Mouse (Mus musculus): ENCODE measurements around the gene Tectb. TPM values are rescaled to one million over a fixed set of nuclear protein-coding genes. Genes with fewer than 3 reads are reported as not detected.

Gene Tectb
- polyA plus RNA-seq, 1 experiment from 2014 or later, result 0.05 TPM

- Histone ChIP-seq H3K4me2 (ENCODE audit: low read length) (no peak overlapping the region), H3K36me3 (ENCODE audit: insufficient read depth, low read length) (no peaks in the 10 kb centered on the region), H3K27ac (no peak overlapping the region), H3K9ac (ENCODE audit: low read depth, low read length) (no peak overlapping the region), H3K4me3 (replicated peaks; ENCODE audit: low read depth, low read length) (no peak overlapping the region), H3K27me3 (ENCODE audit: insufficient read depth, low read length) (no peaks in the 10 kb centered on the region), H3K4me1 (replicated peaks; ENCODE audit: insufficient read depth, low read length) (no peaks in the 10 kb centered on the region), H3K9me3 (replicated peaks; ENCODE audit: low read length) (no peaks in the 10 kb centered on the region)
- WGBS, result 27% methylated on average over 8 of the region's 8 CpGs
- TF ChIP-seq CTCF (IDR thresholded peaks at IDR 0.05; ENCODE audit: low read depth), result no peak
- DNase-seq (ENCODE audit: low spot score) (peak; percentile 21), ATAC-seq (replicated peaks; ENCODE audit: low FRiP score, low read depth) (peak; percentile 49; the same call in 1 of the 2 replicates)
These were observed 51.6 kb downstream of the Tectb start for GRCm38 (mm10) chr19:55232136-55232535.

GRCm38 (mm10) chr19:55236026-55236425 is 55.5 kb downstream of the Tectb start:
- peak; percentile 24 for DNase-seq (ENCODE audit: low spot score)
- 7% methylated on average over 2 of the region's 2 CpGs for WGBS
- ATAC-seq (replicated peaks; ENCODE audit: low FRiP score, low read depth), result 0 out of 2 replicates have a peak, but pooled peaks have one; percentile 7
- no peaks in the 10 kb centered on the region for H3K36me3 ChIP-seq (ENCODE audit: insufficient read depth, low read length)
- no peaks in the 10 kb centered on the region for H3K27me3 ChIP-seq (ENCODE audit: insufficient read depth, low read length)
- no peak overlapping the region for H3K4me3 ChIP-seq (replicated peaks; ENCODE audit: low read depth, low read length)
- no peak overlapping the region for H3K9ac ChIP-seq (ENCODE audit: low read depth, low read length)
- H3K4me1 ChIP-seq (replicated peaks; ENCODE audit: insufficient read depth, low read length), result no peaks in the 10 kb centered on the region
- H3K4me2 ChIP-seq (ENCODE audit: low read length), result no peak overlapping the region
- H3K9me3 ChIP-seq (replicated peaks; ENCODE audit: low read length), result no peaks in the 10 kb centered on the region
- TF ChIP-seq CTCF (IDR thresholded peaks at IDR 0.05; ENCODE audit: low read depth), result no peak
- no peak overlapping the region for H3K27ac ChIP-seq

- Histone ChIP-seq H3K27me3 (ENCODE audit: insufficient read depth, low read length) (no peaks in the 10 kb centered on the region), H3K9ac (ENCODE audit: low read depth, low read length) (no peak overlapping the region), H3K4me1 (replicated peaks; ENCODE audit: insufficient read depth, low read length) (no peaks in the 10 kb centered on the region), H3K9me3 (replicated peaks; ENCODE audit: low read length) (no peaks in the 10 kb centered on the region), H3K4me3 (replicated peaks; ENCODE audit: low read depth, low read length) (no peak overlapping the region), H3K36me3 (ENCODE audit: insufficient read depth, low read length) (no peaks in the 10 kb centered on the region), H3K4me2 (ENCODE audit: low read length) (no peak overlapping the region), H3K27ac (no peak overlapping the region)
- ATAC-seq (replicated peaks; ENCODE audit: low FRiP score, low read depth), result no peak
- 82% methylated on average over 5 of the region's 5 CpGs for WGBS
- no peak for DNase-seq (ENCODE audit: low spot score)
- TF ChIP-seq CTCF (IDR thresholded peaks at IDR 0.05; ENCODE audit: low read depth), result no peak
These were observed 56.0 kb downstream of the Tectb start for GRCm38 (mm10) chr19:55236564-55236963.

GRCm38 (mm10) chr19:55239766-55240426 is 59.4 kb downstream of the Tectb start:
- no peak overlapping the region for H3K27ac ChIP-seq
- H3K27me3 ChIP-seq (ENCODE audit: insufficient read depth, low read length), result no peaks in the 10 kb centered on the region
- no peak for DNase-seq (ENCODE audit: low spot score)
- H3K4me1 ChIP-seq (replicated peaks; ENCODE audit: insufficient read depth, low read length), result no peaks in the 10 kb centered on the region
- no peak overlapping the region for H3K9ac ChIP-seq (ENCODE audit: low read depth, low read length)
- no peak overlapping the region for H3K4me3 ChIP-seq (replicated peaks; ENCODE audit: low read depth, low read length)
- 59% methylated on average over 6 of the region's 6 CpGs for WGBS
- no peak for TF ChIP-seq CTCF (IDR thresholded peaks at IDR 0.05; ENCODE audit: low read depth)
- no peaks in the 10 kb centered on the region for H3K36me3 ChIP-seq (ENCODE audit: insufficient read depth, low read length)
- H3K9me3 ChIP-seq (replicated peaks; ENCODE audit: low read length), result no peaks in the 10 kb centered on the region
- no peak for ATAC-seq (replicated peaks; ENCODE audit: low FRiP score, low read depth)
- no peak overlapping the region for H3K4me2 ChIP-seq (ENCODE audit: low read length)

GRCm38 (mm10) chr19:55241186-55241645 is 60.7 kb downstream of the Tectb start, which contains the start of gene Gucy2g:
Gene Gucy2g, minus strand, starts transcription at chr19:55241236.
- Histone ChIP-seq H3K36me3 (ENCODE audit: insufficient read depth, low read length) (no peaks in the 10 kb centered on the region), H3K9me3 (replicated peaks; ENCODE audit: low read length) (no peaks in the 10 kb centered on the region), H3K27me3 (ENCODE audit: insufficient read depth, low read length) (no peaks in the 10 kb centered on the region), H3K4me2 (ENCODE audit: low read length) (no peak within 1 kb of the TSS), H3K9ac (ENCODE audit: low read depth, low read length) (no peak within 1 kb of the TSS), H3K4me3 (replicated peaks; ENCODE audit: low read depth, low read length) (no peak within 1 kb of the TSS), H3K27ac (no peak within 1 kb of the TSS), H3K4me1 (replicated peaks; ENCODE audit: insufficient read depth, low read length) (no peaks in the 10 kb centered on the region)
- no peak for TF ChIP-seq CTCF (IDR thresholded peaks at IDR 0.05; ENCODE audit: low read depth)
- DNase-seq (ENCODE audit: low spot score), result no peak
- 83% methylated on average over 6 of the region's 6 CpGs for WGBS
- no peak for ATAC-seq (replicated peaks; ENCODE audit: low FRiP score, low read depth)

DNA sequence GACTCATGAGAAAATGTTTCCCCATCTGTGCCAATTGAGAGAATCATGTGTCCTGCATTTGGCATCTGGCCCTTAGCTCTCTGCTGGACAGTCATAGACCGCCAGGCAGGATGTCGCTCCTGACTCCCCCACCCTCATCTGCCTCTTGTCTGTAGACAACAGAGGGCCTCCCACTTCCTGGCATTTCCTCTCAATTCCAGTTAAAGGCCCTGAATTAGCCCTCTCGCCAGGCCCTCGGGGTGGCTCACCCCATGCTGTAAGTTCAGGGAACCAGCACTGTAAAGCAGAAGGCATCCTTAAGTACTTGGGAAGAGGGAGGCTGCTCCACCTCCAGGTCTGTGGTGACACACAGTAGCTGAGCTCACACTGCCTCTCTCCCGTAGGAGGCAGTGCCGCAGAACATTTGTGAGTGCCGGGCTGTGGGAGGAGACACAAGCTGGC is 64.3 kb downstream of the Tectb start:
- Histone ChIP-seq H3K4me1 (replicated peaks; ENCODE audit: insufficient read depth, low read length) (no peaks in the 10 kb centered on the region), H3K27me3 (ENCODE audit: insufficient read depth, low read length) (no peaks in the 10 kb centered on the region), H3K9ac (ENCODE audit: low read depth, low read length) (0 out of 2 replicates have a peak overlapping the region, but pooled peaks have one; percentile 28), H3K4me3 (replicated peaks; ENCODE audit: low read depth, low read length) (no peak overlapping the region), H3K9me3 (replicated peaks; ENCODE audit: low read length) (no peaks in the 10 kb centered on the region), H3K27ac (peak overlapping the region; percentile 51; the same call in 1 of the 2 replicates), H3K36me3 (ENCODE audit: insufficient read depth, low read length) (no peaks in the 10 kb centered on the region), H3K4me2 (ENCODE audit: low read length) (peak overlapping the region; percentile 22; the same call in 1 of the 2 replicates)
- ATAC-seq (replicated peaks; ENCODE audit: low FRiP score, low read depth) (peak; percentile 84), DNase-seq (ENCODE audit: low spot score) (peak; percentile 90)
- WGBS, result 4% methylated on average over 7 of the region's 7 CpGs
- TF ChIP-seq CTCF (IDR thresholded peaks at IDR 0.05; ENCODE audit: low read depth), result peak; percentile 70

Small RNAs within 50 kb of the gene (microRNA-seq; reads per million reads assigned to microRNA genes)
- not detected for gene Mir6715

Other genes with a start within 250 kb of the Tectb start
- gene Gpam, start 53.5 kb upstream of the Tectb start, polyA plus RNA-seq (2015; fragmentation: Nextera tagmentation; extraction: Ambion mirVana), result 16.6 and 17.3 TPM in 2 replicates
- 0.34 and 0.36 TPM in 2 replicates for gene Gucy2g, start 60.5 kb downstream of the Tectb start, polyA plus RNA-seq (2015; fragmentation: Nextera tagmentation; extraction: Ambion mirVana)
- 60.6 and 64.8 TPM in 2 replicates for gene Acsl5, start 71.2 kb downstream of the Tectb start, polyA plus RNA-seq (2015; fragmentation: Nextera tagmentation; extraction: Ambion mirVana)
- gene Zdhhc6, start 135.3 kb downstream of the Tectb start, polyA plus RNA-seq (2015; fragmentation: Nextera tagmentation; extraction: Ambion mirVana), result 79.9 and 92.8 TPM in 2 replicates
- 22.4 and 24.5 TPM in 2 replicates for gene Vti1a, start 135.6 kb downstream of the Tectb start, polyA plus RNA-seq (2015; fragmentation: Nextera tagmentation; extraction: Ambion mirVana)